Mouse (Mus musculus) thymus, adult 18-20 months (tissue): ENCODE data around the gene Mylpf.

Experiments
- DNase-seq, 2 experiments: peaks; one replicate each; pipeline ENCODE4 v3.0.0; 2022; ENCODE audit warnings: mixed read lengths in 2 of 2

Mylpf gene

DNA sequence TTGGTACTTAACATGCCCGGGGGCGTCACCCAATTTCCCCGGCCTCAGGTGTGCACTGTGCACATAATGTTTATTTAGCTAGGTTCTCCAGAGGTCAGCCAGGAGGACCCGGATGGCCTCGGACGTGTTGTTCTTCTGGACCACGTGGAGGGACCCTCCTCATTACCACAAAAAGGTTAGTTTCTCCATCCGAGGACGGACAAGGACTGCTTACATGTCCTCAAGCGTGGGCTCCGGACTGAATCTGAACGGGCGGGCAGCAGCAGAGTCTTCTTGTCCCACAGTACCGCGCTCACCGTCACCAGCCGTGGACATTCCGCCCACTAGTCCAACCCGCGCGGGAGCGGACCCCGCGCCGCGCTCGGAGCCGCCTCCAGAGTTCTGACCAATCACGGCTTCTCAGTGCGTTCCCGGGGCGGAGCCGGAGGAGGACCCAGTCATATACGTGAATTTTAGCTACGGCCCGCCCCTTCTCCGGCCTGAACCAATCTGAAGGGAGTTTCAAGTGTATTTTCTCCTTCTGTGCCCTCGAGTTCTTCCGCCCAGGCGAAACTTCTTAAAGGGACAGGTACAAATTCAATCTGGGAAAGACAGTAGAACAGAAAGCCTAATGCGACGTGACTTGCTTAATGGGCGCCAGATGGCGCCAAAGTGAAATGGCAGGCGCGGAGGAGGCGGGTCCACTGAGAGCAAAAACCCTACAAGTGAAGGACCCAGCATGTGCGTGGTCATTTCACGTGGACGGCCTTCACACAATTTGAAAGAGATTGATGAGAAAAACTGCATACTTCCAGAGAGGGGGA is 51.8 kb downstream of the Mylpf start, which contains the start of gene Dctpp1:
Gene Dctpp1 (minus strand): TSS at position 401 of the 803 bp plus-strand sequence.
- DNase-seq, result peak; percentile 96 to 98

DNA sequence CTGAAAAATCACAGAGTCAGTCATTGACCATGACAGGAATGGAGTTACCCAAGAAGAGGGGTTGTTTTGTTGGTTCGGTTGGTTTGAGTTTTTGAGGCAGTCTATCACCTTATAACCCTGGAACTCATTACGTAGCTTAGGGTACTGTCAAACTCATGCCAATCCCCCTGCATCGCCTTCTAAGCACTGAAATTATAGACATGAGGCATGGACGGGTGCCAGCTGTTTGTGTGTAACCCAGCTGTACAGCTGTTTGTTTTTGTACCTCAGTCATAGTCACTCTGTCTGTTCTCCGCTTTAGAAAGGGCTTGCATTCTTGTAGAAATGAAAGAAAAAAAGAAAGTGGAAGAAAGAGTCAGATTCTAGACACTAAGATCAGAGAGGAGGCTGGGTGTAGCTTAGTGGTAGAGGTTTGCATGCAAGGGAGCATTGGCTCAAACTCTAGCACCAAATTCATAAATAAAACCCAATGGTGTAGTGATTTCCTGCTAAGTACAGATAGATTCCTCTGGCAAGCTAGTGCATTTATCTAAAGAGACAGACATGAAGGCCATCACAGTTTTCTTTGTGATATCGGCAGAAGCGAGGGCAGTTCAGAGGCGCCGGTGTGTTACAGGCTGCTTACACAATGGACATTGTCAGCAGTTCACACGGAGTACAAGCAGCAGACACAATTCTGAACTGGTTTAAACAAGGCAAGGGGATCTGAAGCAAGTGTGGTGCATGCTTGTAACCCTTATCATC is 53.7 kb downstream of the Mylpf start:
- DNase-seq, result no peak

DNA sequence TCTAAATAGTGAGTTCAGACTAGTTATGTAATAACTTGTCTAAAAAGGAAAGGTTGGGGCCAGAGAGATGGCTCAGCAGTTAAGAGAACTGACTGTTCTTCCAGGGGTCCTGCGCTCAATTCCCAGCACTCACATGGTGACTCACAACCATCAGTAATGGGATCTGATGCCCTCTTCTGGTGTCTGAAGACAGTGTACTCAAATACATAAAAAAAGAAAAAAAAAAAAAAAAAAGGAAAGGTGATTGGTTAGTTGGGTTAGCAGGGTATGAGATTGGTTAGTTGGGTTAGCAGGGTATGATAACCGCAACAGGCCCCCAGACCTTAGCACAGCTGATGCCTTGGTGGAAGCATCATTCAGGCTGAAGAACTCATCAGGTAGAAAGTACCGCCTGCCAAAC is 54.8 kb downstream of the Mylpf start:
- no peak for DNase-seq
